Mouse (Mus musculus) olfactory bulb, adult 2 months (tissue): Measurements from ENCODE around the gene Tssk2.

Source experiments
- CTCF ChIP-seq: fragments of 200-500 bp; IDR thresholded peaks from 2 replicates; pipeline ENCODE4 v1.5.1; 2012; ENCODE audit warnings: low read depth, mild to moderate bottlenecking, low read length, moderate library complexity; ENCODE audit not compliant: insufficient read depth
- POLR2A ChIP-seq: fragments of 200-500 bp; IDR thresholded peaks from 2 replicates; pipeline ENCODE4 v1.6.1; 2012; ENCODE audit warnings: mild to moderate bottlenecking, low read depth, low read length, moderate library complexity; ENCODE audit not compliant: insufficient read depth

DNA sequence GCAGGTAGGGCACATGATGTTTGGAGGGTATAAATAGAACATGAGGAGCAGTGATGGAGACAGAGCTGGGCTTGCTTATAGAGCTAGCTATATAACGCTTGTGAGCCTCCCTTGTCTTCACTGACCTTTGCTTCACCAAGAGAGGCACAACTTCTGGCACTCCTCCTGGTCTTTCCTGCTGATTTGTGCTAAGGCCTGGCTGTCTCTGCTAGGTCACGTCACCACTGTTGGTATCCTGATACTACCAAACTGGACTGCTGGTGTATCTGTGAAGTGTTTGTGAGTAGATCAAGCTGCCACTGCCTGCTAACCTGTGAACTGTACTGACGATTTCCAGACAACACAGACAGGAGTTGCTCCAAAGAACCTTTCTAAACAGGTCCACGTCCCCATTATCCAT lies 23.3 kb upstream of the Tssk2 start:
- no peak for TF ChIP-seq POLR2A
- no peak for TF ChIP-seq CTCF
